Mouse (Mus musculus) gonadal fat pad, adult 2 months (tissue): ENCODE measurements around the gene Syngr1. TPM values are rescaled to one million over a fixed set of nuclear protein-coding genes. Genes with fewer than 3 reads are reported as not detected.

Source experiments
- DNase-seq: peaks from one replicate; pipeline ENCODE4 v3.0.0-alpha.2; 2012; ENCODE audit warnings: low read depth
- polyA plus RNA-seq: library from polyadenylated mRNA; depleted of rRNA; stranded (reverse); fragments of >200 nt; gene quantifications from 2 replicates; pipeline ENCODE4 v1.2.3, GENCODE M21; 2012

Gene Syngr1
- polyA plus RNA-seq, 1 experiment: 13.3 TPM

- DNase-seq: no peak
These were observed 54.3 kb downstream of the Syngr1 start for GRCm38 (mm10) chr15:80145397-80145796.

- DNase-seq: no peak
These were observed 55.0 kb downstream of the Syngr1 start for GRCm38 (mm10) chr15:80146153-80146552.

GRCm38 (mm10) chr15:80147090-80147489, 56.0 kb downstream of the Syngr1 start:
- DNase-seq: no peak

GRCm38 (mm10) chr15:80147511-80147910, 56.4 kb downstream of the Syngr1 start:
- no peak for DNase-seq

GRCm38 (mm10) chr15:80148565-80148964, 57.4 kb downstream of the Syngr1 start:
- no peak for DNase-seq

- DNase-seq: no peak
These were observed 58.4 kb downstream of the Syngr1 start for GRCm38 (mm10) chr15:80149517-80149916.

- no peak for DNase-seq
These were observed 61.5 kb downstream of the Syngr1 start for GRCm38 (mm10) chr15:80152663-80153062.

GRCm38 (mm10) chr15:80153757-80154156, 62.6 kb downstream of the Syngr1 start:
- no peak for DNase-seq

GRCm38 (mm10) chr15:80155707-80156106, 64.6 kb downstream of the Syngr1 start:
- DNase-seq: no peak

GRCm38 (mm10) chr15:80157197-80157943, 66.2 kb downstream of the Syngr1 start:
- DNase-seq: no peak

- no peak for DNase-seq
These were observed 67.0 kb downstream of the Syngr1 start for GRCm38 (mm10) chr15:80158001-80158706.

GRCm38 (mm10) chr15:80158707-80159090, 67.6 kb downstream of the Syngr1 start:
- DNase-seq: no peak

GRCm38 (mm10) chr15:80159286-80159901, 68.3 kb downstream of the Syngr1 start:
- DNase-seq: no peak

- DNase-seq: no peak
These were observed 69.1 kb downstream of the Syngr1 start for GRCm38 (mm10) chr15:80160223-80160622.

- DNase-seq: no peak
These were observed 69.6 kb downstream of the Syngr1 start for GRCm38 (mm10) chr15:80160726-80161125.

- no peak for DNase-seq
These were observed 70.1 kb downstream of the Syngr1 start for GRCm38 (mm10) chr15:80161199-80161598.

GRCm38 (mm10) chr15:80162401-80162964, 71.3 kb downstream of the Syngr1 start:
- no peak for DNase-seq

GRCm38 (mm10) chr15:80163274-80163673, 72.1 kb downstream of the Syngr1 start:
- no peak for DNase-seq

- DNase-seq: no peak
These were observed 72.6 kb downstream of the Syngr1 start for GRCm38 (mm10) chr15:80163716-80164115.

- no peak for DNase-seq
These were observed 74.3 kb downstream of the Syngr1 start for GRCm38 (mm10) chr15:80165396-80165795.
